ENCODE assay signal across 14 mouse cellular contexts in the genomic region with DNA sequence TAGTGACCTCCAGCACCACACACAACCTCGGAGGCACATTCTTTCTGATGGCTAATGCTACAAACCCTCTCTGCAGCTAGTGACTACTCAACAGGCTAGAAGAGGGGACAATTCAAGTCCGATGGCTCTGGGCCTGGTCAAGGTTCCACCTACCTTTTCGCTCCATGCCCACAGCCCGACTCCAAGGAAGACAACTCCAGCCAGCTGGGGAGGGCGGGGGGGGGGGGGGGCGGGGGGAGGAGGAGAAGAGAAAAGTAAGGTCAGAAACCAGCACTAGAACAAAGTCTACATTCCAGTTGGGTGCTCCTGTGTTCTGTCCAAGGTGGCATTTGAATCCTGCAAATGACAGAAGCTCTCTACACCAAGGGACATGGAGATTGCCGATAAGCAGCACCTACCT. TPM values are rescaled to one million over a fixed set of nuclear protein-coding genes. Genes with fewer than 3 reads are reported as not detected.
A peak's percentile ranks its signal among the peaks of the same experiment; 100 is the strongest.
DNase-seq lines count a peak whose midpoint lies in the region; ATAC-seq and TF ChIP-seq lines count a peak whose summit lies in the region.
"Had no signal": no experiment of that assay in that cellular context is flagged by ENCODE, and none has a peak within 500 bp of the region (broad histone marks: within the 10 kb centered on the region; RNA-seq: fewer than 3 reads in every experiment).

No protein-coding gene starts in this region.

- peaks cover 22% of the 10 kb centered on the region for H3K36me3 ChIP-seq in hindbrain, embryonic 12.5 days
- H3K36me3 ChIP-seq in hindbrain, postnatal 0 days (ENCODE audit: insufficient read depth, low read length), result peaks cover 4% of the 10 kb centered on the region; the same call in 1 of the 2 replicates
- peaks cover 39% of the 10 kb centered on the region for H3K36me3 ChIP-seq in liver, embryonic 13.5 days
- peaks cover 57% of the 10 kb centered on the region for H3K36me3 ChIP-seq in liver, embryonic 12.5 days
- peaks cover 27% of the 10 kb centered on the region for H3K36me3 ChIP-seq in forebrain, embryonic 14.5 days (ENCODE audit: control insufficient read depth, insufficient read depth, low read length)
- H3K36me3 ChIP-seq in kidney, postnatal 0 days (ENCODE audit: insufficient read depth, low read length), result 0 out of 2 replicates have a peak, but pooled peaks cover 20% of the 10 kb centered on the region

- WGBS in hindbrain, embryonic 12.5 days, result 85% methylated on average over 5 of the region's 7 CpGs
- WGBS in hindbrain, postnatal 0 days, result 81% methylated on average over 5 of the region's 7 CpGs
- 49% methylated on average over 7 of the region's 7 CpGs for WGBS in liver, embryonic 13.5 days (ENCODE audit: insufficient replicate concordance)
- 78% methylated on average over 5 of the region's 7 CpGs for WGBS in liver, embryonic 12.5 days (ENCODE audit: insufficient replicate concordance)
- WGBS in forebrain, embryonic 14.5 days, result 81% methylated on average over 5 of the region's 7 CpGs
- WGBS in kidney, postnatal 0 days, result 49% methylated on average over 7 of the region's 7 CpGs

- no peaks in the 10 kb centered on the region for H3K27me3 ChIP-seq in hindbrain, embryonic 12.5 days
- H3K27me3 ChIP-seq in hindbrain, postnatal 0 days (ENCODE audit: insufficient read depth, low read length), result no peaks in the 10 kb centered on the region
- no peaks in the 10 kb centered on the region for H3K27me3 ChIP-seq in liver, embryonic 13.5 days
- H3K27me3 ChIP-seq in liver, embryonic 12.5 days (replicated peaks), result no peaks in the 10 kb centered on the region
- H3K27me3 ChIP-seq in forebrain, embryonic 14.5 days (replicated peaks; ENCODE audit: control insufficient read depth, insufficient read depth, low read length), result no peaks in the 10 kb centered on the region
- H3K27me3 ChIP-seq in kidney, postnatal 0 days (ENCODE audit: insufficient read depth, low read length), result no peaks in the 10 kb centered on the region
- H3K27me3 ChIP-seq: limb, embryonic 12.5 days had no signal

- H3K9me3 ChIP-seq in hindbrain, embryonic 12.5 days (replicated peaks), result no peaks in the 10 kb centered on the region
- H3K9me3 ChIP-seq in hindbrain, postnatal 0 days (ENCODE audit: low read length), result no peaks in the 10 kb centered on the region
- no peaks in the 10 kb centered on the region for H3K9me3 ChIP-seq in liver, embryonic 13.5 days (replicated peaks)
- no peaks in the 10 kb centered on the region for H3K9me3 ChIP-seq in liver, embryonic 12.5 days (replicated peaks)
- no peaks in the 10 kb centered on the region for H3K9me3 ChIP-seq in forebrain, embryonic 14.5 days (replicated peaks; ENCODE audit: control insufficient read depth, low read length)
- no peaks in the 10 kb centered on the region for H3K9me3 ChIP-seq in kidney, postnatal 0 days (replicated peaks; ENCODE audit: low read length)
- H3K9me3 ChIP-seq: G1E; limb, embryonic 12.5 days had no signal

- DNase-seq in hindbrain, postnatal 0 days (ENCODE audit: low spot score), result no peak
- DNase-seq in liver, embryonic 13.5 days, result no peak
- no peak for DNase-seq in forebrain, embryonic 14.5 days (ENCODE audit: low spot score)
- no peak for DNase-seq in kidney, postnatal 0 days (ENCODE audit: low spot score)
- DNase-seq in frontal cortex, postnatal 25 days (ENCODE audit: low spot score in 2 of 2), result no peak
- DNase-seq in urinary bladder, postnatal 14 days (ENCODE audit: low spot score), result no peak
- DNase-seq: cerebellum, adult 11 months; cerebellum, postnatal 36 days; heart, adult 18-20 months; lung, adult 2 months had no signal

- ATAC-seq in hindbrain, embryonic 12.5 days (ENCODE audit: low FRiP score), result no peak
- no peak for ATAC-seq in hindbrain, postnatal 0 days
- ATAC-seq in liver, embryonic 13.5 days (ENCODE audit: low read depth), result 0 out of 2 replicates have a peak, but pooled peaks have one; percentile 17
- no peak for ATAC-seq in liver, embryonic 12.5 days
- 0 out of 2 replicates have a peak, but pooled peaks have one; percentile 1 for ATAC-seq in forebrain, embryonic 14.5 days
- ATAC-seq in kidney, postnatal 0 days (replicated peaks; ENCODE audit: low FRiP score, low read depth), result 0 out of 2 replicates have a peak, but pooled peaks have one; percentile 5

- peaks cover 4% of the 10 kb centered on the region; the same call in 1 of the 2 replicates for H3K4me1 ChIP-seq in hindbrain, embryonic 12.5 days
- H3K4me1 ChIP-seq in hindbrain, postnatal 0 days (ENCODE audit: insufficient read depth, low read length), result no peaks in the 10 kb centered on the region
- peaks cover 55% of the 10 kb centered on the region for H3K4me1 ChIP-seq in liver, embryonic 13.5 days (replicated peaks)
- peaks cover 57% of the 10 kb centered on the region for H3K4me1 ChIP-seq in liver, embryonic 12.5 days
- no peaks in the 10 kb centered on the region for H3K4me1 ChIP-seq in forebrain, embryonic 14.5 days (ENCODE audit: control insufficient read depth, insufficient read depth, low read length)
- peaks cover 12% of the 10 kb centered on the region; the same call in 1 of the 2 replicates for H3K4me1 ChIP-seq in kidney, postnatal 0 days (replicated peaks; ENCODE audit: insufficient read depth, low read length)

- TF ChIP-seq CTCF in hindbrain, postnatal 0 days (IDR thresholded peaks at IDR 0.05; ENCODE audit: low read depth), result no peak
- no peak for TF ChIP-seq CTCF in kidney, postnatal 0 days (IDR thresholded peaks at IDR 0.05; ENCODE audit: low read depth)

- no peak overlapping the region for H3K9ac ChIP-seq in hindbrain, embryonic 12.5 days
- H3K9ac ChIP-seq in hindbrain, postnatal 0 days (replicated peaks; ENCODE audit: low read length), result no peak overlapping the region
- H3K9ac ChIP-seq in liver, embryonic 13.5 days, result no peak overlapping the region
- no peak overlapping the region for H3K9ac ChIP-seq in liver, embryonic 12.5 days
- H3K9ac ChIP-seq in forebrain, embryonic 14.5 days (ENCODE audit: low read length), result no peak overlapping the region
- no peak overlapping the region for H3K9ac ChIP-seq in kidney, postnatal 0 days (ENCODE audit: low read depth, low read length)
- H3K9ac ChIP-seq: limb, embryonic 12.5 days had no signal

- 0 out of 2 replicates have a peak overlapping the region, but pooled peaks have one; percentile 55 for H3K27ac ChIP-seq in hindbrain, embryonic 12.5 days
- no peak overlapping the region for H3K27ac ChIP-seq in hindbrain, postnatal 0 days
- H3K27ac ChIP-seq in liver, embryonic 13.5 days, result peak overlapping the region; percentile 29; the same call in 1 of the 2 replicates
- no peak overlapping the region for H3K27ac ChIP-seq in liver, embryonic 12.5 days
- 0 out of 2 replicates have a peak overlapping the region, but pooled peaks have one; percentile 10 for H3K27ac ChIP-seq in forebrain, embryonic 14.5 days (ENCODE audit: low read depth, low read length)
- peak overlapping the region; percentile 61; the same call in 1 of the 2 replicates for H3K27ac ChIP-seq in kidney, postnatal 0 days
- H3K27ac ChIP-seq: limb, embryonic 12.5 days had no signal

- no peak overlapping the region for H3K4me3 ChIP-seq in hindbrain, embryonic 12.5 days
- H3K4me3 ChIP-seq in hindbrain, postnatal 0 days (ENCODE audit: low read length), result no peak overlapping the region
- no peak overlapping the region for H3K4me3 ChIP-seq in liver, embryonic 13.5 days (replicated peaks)
- no peak overlapping the region for H3K4me3 ChIP-seq in liver, embryonic 12.5 days
- H3K4me3 ChIP-seq in forebrain, embryonic 14.5 days (ENCODE audit: low read depth, low read length), result no peak overlapping the region
- no peak overlapping the region for H3K4me3 ChIP-seq in kidney, postnatal 0 days (replicated peaks; ENCODE audit: low read depth, low read length)
- H3K4me3 ChIP-seq: limb, embryonic 12.5 days had no signal

- H3K4me2 ChIP-seq in hindbrain, embryonic 12.5 days (replicated peaks), result no peak overlapping the region
- no peak overlapping the region for H3K4me2 ChIP-seq in hindbrain, postnatal 0 days (ENCODE audit: low read depth, low read length)
- no peak overlapping the region for H3K4me2 ChIP-seq in liver, embryonic 13.5 days
- no peak overlapping the region for H3K4me2 ChIP-seq in liver, embryonic 12.5 days
- no peak overlapping the region for H3K4me2 ChIP-seq in forebrain, embryonic 14.5 days (ENCODE audit: low read length)
- no peak overlapping the region for H3K4me2 ChIP-seq in kidney, postnatal 0 days (ENCODE audit: low read length)
- H3K4me2 ChIP-seq: limb, embryonic 12.5 days had no signal

RNA-seq across cellular contexts. Expression of gene Sh2d4b, which starts 25.4 kb away (rescaled TPM):
- polyA plus RNA-seq in hindbrain, embryonic 12.5 days (2016; fragmentation: Nextera tagmentation; extraction: Ambion mirVana), result 0.83 and 1.4 TPM in 2 replicates
- 1.8 and 2.6 TPM in 2 replicates for total RNA-seq in hindbrain, postnatal 0 days (2014; rRNA removed)
- polyA plus RNA-seq in hindbrain, postnatal 0 days (2015; fragmentation: Nextera tagmentation; extraction: Ambion mirVana), result 0.54 and 0.63 TPM in 2 replicates
- polyA plus RNA-seq in liver, embryonic 13.5 days (2015; fragmentation: Nextera tagmentation; extraction: Ambion mirVana), result 0.15 and 0.20 TPM in 2 replicates
- polyA plus RNA-seq in liver, embryonic 12.5 days (2016; fragmentation: Nextera tagmentation; extraction: Ambion mirVana), result 0.16 and 0.20 TPM in 2 replicates
- polyA plus RNA-seq in forebrain, embryonic 14.5 days (2014; fragmentation: Nextera tagmentation; extraction: Ambion mirVana), result 1.5 and 1.8 TPM in 2 replicates
- 0.72 and 1.0 TPM in 2 replicates for polyA plus RNA-seq in kidney, postnatal 0 days (2015; fragmentation: Nextera tagmentation; extraction: Ambion mirVana)

RNA-seq across cellular contexts. Expression of gene Tspan14, which starts 48.1 kb away (rescaled TPM):
- 84.3 and 95.0 TPM in 2 replicates for polyA plus RNA-seq in hindbrain, embryonic 12.5 days (2016; fragmentation: Nextera tagmentation; extraction: Ambion mirVana)
- 38.2 and 39.2 TPM in 2 replicates for total RNA-seq in hindbrain, postnatal 0 days (2014; rRNA removed)
- polyA plus RNA-seq in hindbrain, postnatal 0 days (2015; fragmentation: Nextera tagmentation; extraction: Ambion mirVana), result 30.4 and 35.2 TPM in 2 replicates
- polyA plus RNA-seq in liver, embryonic 13.5 days (2015; fragmentation: Nextera tagmentation; extraction: Ambion mirVana), result 32.9 and 37.5 TPM in 2 replicates
- 44.5 and 44.6 TPM in 2 replicates for polyA plus RNA-seq in liver, embryonic 12.5 days (2016; fragmentation: Nextera tagmentation; extraction: Ambion mirVana)
- polyA plus RNA-seq in forebrain, embryonic 14.5 days (2014; fragmentation: Nextera tagmentation; extraction: Ambion mirVana), result 101 and 105 TPM in 2 replicates
- polyA plus RNA-seq in kidney, postnatal 0 days (2015; fragmentation: Nextera tagmentation; extraction: Ambion mirVana), result 93.4 and 102 TPM in 2 replicates

Comparison
In these comparisons a context has a peak if more than half of its experiments do, and no peak if none do; other contexts are left out.
1. ATAC-seq: peak in liver, embryonic 13.5 days (single experiment), forebrain, embryonic 14.5 days (single experiment) and kidney, postnatal 0 days (single experiment); none in hindbrain, embryonic 12.5 days (single experiment), hindbrain, postnatal 0 days (single experiment) and liver, embryonic 12.5 days (single experiment).
2. H3K27ac ChIP-seq: peak in hindbrain, embryonic 12.5 days (single experiment), liver, embryonic 13.5 days (single experiment), forebrain, embryonic 14.5 days (single experiment) and kidney, postnatal 0 days (single experiment); none in hindbrain, postnatal 0 days (single experiment) and liver, embryonic 12.5 days (single experiment).